Mouse (Mus musculus): Measurements from ENCODE around the gene Gm436. TPM values are rescaled to one million over a fixed set of nuclear protein-coding genes. Genes with fewer than 3 reads are reported as not detected.

The Gm436 gene
- not detected in 2 replicates for polyA plus RNA-seq (2016; fragmentation: Nextera tagmentation; extraction: Ambion mirVana)

DNA sequence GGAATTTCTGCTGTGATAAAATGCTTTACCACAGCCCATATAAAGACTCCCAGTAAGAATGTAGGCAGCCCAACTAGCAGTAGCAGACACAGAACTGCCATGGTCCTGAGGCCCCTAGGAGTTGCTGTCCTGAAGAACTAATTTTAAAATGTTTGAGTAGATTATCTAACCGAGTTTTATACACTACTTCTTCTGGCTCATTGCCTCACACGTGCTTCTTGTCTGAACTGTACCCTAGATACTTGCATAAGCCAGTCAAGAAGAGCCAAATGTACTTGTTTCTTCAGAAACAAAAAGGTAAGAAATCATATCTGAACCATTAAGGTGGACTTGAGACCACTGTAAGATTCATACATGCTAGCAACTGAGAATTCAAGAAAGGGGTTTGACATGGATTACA is at the start of gene Gm436:
Gm436 (minus strand) TSS at position 101 of the 400 bp plus-strand sequence.
- WGBS: 70% methylated on average over 2 of the region's 2 CpGs
- Histone ChIP-seq H3K36me3 (replicated peaks) (no peaks in the 10 kb centered on the region), H3K27ac (replicated peaks) (no peak within 1 kb of the TSS), H3K27me3 (replicated peaks; ENCODE audit: low read depth, poor library complexity, severe bottlenecking) (no peaks in the 10 kb centered on the region), H3K9me3 (peaks cover 10% of the 10 kb centered on the region; the same call in 1 of the 2 replicates), H3K4me1 (no peaks in the 10 kb centered on the region), H3K4me3 (no peak within 1 kb of the TSS)
- DNase-seq (ENCODE audit: low spot score): no peak

DNA sequence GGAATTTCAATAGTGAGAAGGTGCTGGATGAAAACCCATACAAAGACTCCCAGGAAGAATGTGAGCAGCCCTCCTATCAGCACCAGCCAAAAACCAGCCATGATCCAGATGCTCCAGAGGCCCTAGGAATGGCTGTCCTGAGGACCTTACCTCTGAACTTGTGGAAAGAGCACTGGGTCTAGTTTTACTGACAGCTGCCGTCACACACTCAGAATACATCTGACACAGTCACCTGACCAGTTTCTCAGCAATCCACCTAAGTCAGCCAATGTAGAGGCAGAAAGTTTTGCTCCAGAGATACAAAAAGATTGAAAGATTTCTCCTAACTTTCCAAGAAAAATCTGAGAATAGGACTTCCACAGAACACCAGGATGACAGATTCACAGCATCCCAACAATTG is 35.1 kb upstream of the Gm436 start, which contains the start of gene Gm13178:
Gm13178 (minus strand) TSS at position 101 of the 400 bp plus-strand sequence.
- no peaks in the 10 kb centered on the region for H3K36me3 ChIP-seq (replicated peaks)
- no peaks in the 10 kb centered on the region for H3K27me3 ChIP-seq (replicated peaks; ENCODE audit: low read depth, poor library complexity, severe bottlenecking)
- no peaks in the 10 kb centered on the region for H3K4me1 ChIP-seq
- DNase-seq (ENCODE audit: low spot score): no peak
- no peak within 1 kb of the TSS for H3K27ac ChIP-seq (replicated peaks)
- H3K4me3 ChIP-seq: no peak within 1 kb of the TSS
- 88% methylated on average over 1 of the region's 1 CpGs for WGBS
- peaks cover 20% of the 10 kb centered on the region; the same call in 1 of the 2 replicates for H3K9me3 ChIP-seq

DNA sequence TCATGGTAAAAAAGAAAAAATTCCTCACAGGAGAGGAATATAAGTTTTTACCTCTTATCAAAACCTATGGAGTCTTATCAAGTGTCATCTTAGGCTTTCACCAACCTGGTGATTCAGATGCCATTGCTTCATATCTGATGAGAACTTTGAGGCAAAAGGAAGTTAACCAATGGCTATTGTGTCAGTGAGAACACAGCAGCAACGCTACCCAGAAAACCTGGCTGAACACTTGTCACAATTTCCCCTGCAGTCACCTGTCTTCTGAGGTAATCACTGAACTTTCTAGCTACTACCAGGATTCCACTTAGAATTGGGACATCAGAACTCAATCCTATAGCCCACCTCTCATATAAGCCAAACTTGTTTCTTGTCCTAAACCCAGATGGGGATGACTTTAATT is 33.5 kb upstream of the Gm436 start:
- Histone ChIP-seq H3K4me1 (no peaks in the 10 kb centered on the region), H3K27me3 (replicated peaks; ENCODE audit: low read depth, poor library complexity, severe bottlenecking) (no peaks in the 10 kb centered on the region), H3K9me3 (peaks cover 24% of the 10 kb centered on the region; the same call in 1 of the 2 replicates), H3K36me3 (replicated peaks) (no peaks in the 10 kb centered on the region), H3K27ac (replicated peaks) (no peak overlapping the region), H3K4me3 (no peak overlapping the region)
- DNase-seq (ENCODE audit: low spot score): no peak
- 90% methylated on average over 1 of the region's 1 CpGs for WGBS

GRCm38 (mm10) chr4:144718288-144718687 is 32.1 kb upstream of the Gm436 start:
- WGBS: 88% methylated on average over 1 of the region's 1 CpGs
- Histone ChIP-seq H3K27ac (replicated peaks) (no peak overlapping the region), H3K27me3 (replicated peaks; ENCODE audit: low read depth, poor library complexity, severe bottlenecking) (no peaks in the 10 kb centered on the region), H3K9me3 (peaks cover 24% of the 10 kb centered on the region; the same call in 1 of the 2 replicates), H3K36me3 (replicated peaks) (no peaks in the 10 kb centered on the region), H3K4me1 (no peaks in the 10 kb centered on the region), H3K4me3 (no peak overlapping the region)
- no peak for DNase-seq (ENCODE audit: low spot score)

DNA sequence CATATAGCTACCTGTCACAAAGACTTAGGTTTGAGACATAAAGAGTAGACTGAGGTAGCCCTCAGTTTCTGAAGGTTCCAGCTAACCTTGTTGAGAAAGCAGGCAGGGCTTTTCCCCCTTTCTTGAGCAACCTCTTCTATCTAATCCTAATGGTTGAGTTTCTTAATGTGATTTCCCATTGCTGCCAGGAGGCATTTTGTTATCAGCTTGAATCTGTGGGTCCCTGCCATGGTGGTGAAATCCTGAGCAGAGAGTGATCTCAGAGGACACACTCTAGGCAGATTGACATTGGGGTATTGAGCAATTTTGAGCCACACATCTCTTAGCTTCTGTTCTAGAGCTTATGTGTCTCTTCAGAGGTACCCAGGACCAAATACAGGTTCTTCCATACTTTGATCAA is 47.9 kb downstream of the Gm436 start:
- Histone ChIP-seq H3K4me3 (no peak overlapping the region), H3K4me1 (no peaks in the 10 kb centered on the region), H3K36me3 (replicated peaks) (no peaks in the 10 kb centered on the region), H3K27me3 (replicated peaks; ENCODE audit: low read depth, poor library complexity, severe bottlenecking) (no peaks in the 10 kb centered on the region), H3K9me3 (peaks cover 41% of the 10 kb centered on the region), H3K27ac (replicated peaks) (no peak overlapping the region)
- no peak for DNase-seq (ENCODE audit: low spot score)

Other genes with a start within 250 kb of the Gm436 start
- not detected in 2 replicates for gene 1700012P22Rik, start 247.6 kb downstream of the Gm436 start, polyA plus RNA-seq (2016; fragmentation: Nextera tagmentation; extraction: Ambion mirVana)
- not detected in 2 replicates for gene Gm9944, start 233.1 kb downstream of the Gm436 start, polyA plus RNA-seq (2016; fragmentation: Nextera tagmentation; extraction: Ambion mirVana)
- not detected in 2 replicates for gene Aadacl3, start 222.6 kb downstream of the Gm436 start, polyA plus RNA-seq (2016; fragmentation: Nextera tagmentation; extraction: Ambion mirVana)
- not detected in 2 replicates for gene 9430007A20Rik, start 166.5 kb downstream of the Gm436 start, polyA plus RNA-seq (2016; fragmentation: Nextera tagmentation; extraction: Ambion mirVana)
- not detected in 2 replicates for gene Gm13124, start 121.2 kb downstream of the Gm436 start, polyA plus RNA-seq (2016; fragmentation: Nextera tagmentation; extraction: Ambion mirVana)
- not detected in 2 replicates for gene Aadacl4, start 72.7 kb downstream of the Gm436 start, polyA plus RNA-seq (2016; fragmentation: Nextera tagmentation; extraction: Ambion mirVana)
- not detected in 2 replicates for gene Gm13178, start 35.0 kb upstream of the Gm436 start, polyA plus RNA-seq (2016; fragmentation: Nextera tagmentation; extraction: Ambion mirVana)
- not detected in 2 replicates for gene Gm438, start 100.2 kb upstream of the Gm436 start, polyA plus RNA-seq (2016; fragmentation: Nextera tagmentation; extraction: Ambion mirVana)
- 22.0 and 30.2 TPM in 2 replicates for gene Dhrs3, start 206.5 kb upstream of the Gm436 start, polyA plus RNA-seq (2016; fragmentation: Nextera tagmentation; extraction: Ambion mirVana)